Mouse (Mus musculus): Measurements from ENCODE around the gene Lats1. TPM values are rescaled to one million over a fixed set of nuclear protein-coding genes. Genes with fewer than 3 reads are reported as not detected.
"Not testable (repeated sequence)": the region's sequence is repeated elsewhere in the genome, so short reads cannot be mapped to it uniquely, and the experiment has no call there.

The Lats1 gene
- polyA plus RNA-seq, 1 experiment from 2014 or later, result 8.2 TPM

- Histone ChIP-seq H3K9ac (no peak overlapping the region), H3K36me3 (no peaks in the 10 kb centered on the region), H3K27me3 (no peaks in the 10 kb centered on the region), H3K4me1 (peaks cover 6% of the 10 kb centered on the region), H3K27ac (no peak overlapping the region), H3K4me3 (no peak overlapping the region), H3K9me3 (no peaks in the 10 kb centered on the region), H3K4me2 (no peak overlapping the region)
- ATAC-seq (ENCODE audit: insufficient number of reproducible peaks, low FRiP score, low TSS enrichment, low read depth), result no peak
Observed at GRCm38 (mm10) chr10:7731582-7731981, 50.6 kb downstream of the Lats1 start.

GRCm38 (mm10) chr10:7737122-7737521, 56.1 kb downstream of the Lats1 start:
- ATAC-seq (ENCODE audit: insufficient number of reproducible peaks, low FRiP score, low TSS enrichment, low read depth), result no peak
- Histone ChIP-seq H3K4me3 (no peak overlapping the region), H3K9ac (no peak overlapping the region)

GRCm38 (mm10) chr10:7737914-7738313, 56.9 kb downstream of the Lats1 start:
- WGBS, result 76% methylated on average over 3 of the region's 3 CpGs

More at GRCm38 (mm10) chr10:7737122-7737521, 56.1 kb downstream of the Lats1 start:
- no peak overlapping the region for H3K4me2 ChIP-seq
- H3K9me3 ChIP-seq, result no peaks in the 10 kb centered on the region
- H3K27ac ChIP-seq, result no peak overlapping the region
- peaks cover 6% of the 10 kb centered on the region; the same call in 1 of the 2 replicates for H3K36me3 ChIP-seq
- H3K4me1 ChIP-seq, result 0 out of 2 replicates have a peak, but pooled peaks cover 7% of the 10 kb centered on the region
- no peaks in the 10 kb centered on the region for H3K27me3 ChIP-seq

GRCm38 (mm10) chr10:7745528-7745927, 64.5 kb downstream of the Lats1 start:
- H3K27ac ChIP-seq; H3K4me2 ChIP-seq; H3K9me3 ChIP-seq; ATAC-seq (ENCODE audit: insufficient number of reproducible peaks, low FRiP score, low TSS enrichment, low read depth); H3K4me3 ChIP-seq; H3K4me1 ChIP-seq; H3K27me3 ChIP-seq; H3K9ac ChIP-seq: not testable (repeated sequence)
- WGBS, result 95% methylated on average over 6 of the region's 6 CpGs
- H3K36me3 ChIP-seq, result peaks cover 62% of the 10 kb centered on the region

More at GRCm38 (mm10) chr10:7737914-7738313, 56.9 kb downstream of the Lats1 start:
- Histone ChIP-seq H3K27ac (no peak overlapping the region), H3K4me3 (no peak overlapping the region), H3K27me3 (no peaks in the 10 kb centered on the region), H3K36me3 (peaks cover 9% of the 10 kb centered on the region), H3K4me2 (no peak overlapping the region), H3K4me1 (0 out of 2 replicates have a peak, but pooled peaks cover 7% of the 10 kb centered on the region), H3K9ac (no peak overlapping the region), H3K9me3 (no peaks in the 10 kb centered on the region)
- no peak for ATAC-seq (ENCODE audit: insufficient number of reproducible peaks, low FRiP score, low TSS enrichment, low read depth)

GRCm38 (mm10) chr10:7748752-7749151, 67.7 kb downstream of the Lats1 start:
- WGBS, result 91% methylated on average over 6 of the region's 6 CpGs
- Histone ChIP-seq H3K36me3 (peaks cover 69% of the 10 kb centered on the region), H3K9ac (no peak overlapping the region), H3K4me1 (no peaks in the 10 kb centered on the region), H3K9me3 (no peaks in the 10 kb centered on the region), H3K27me3 (no peaks in the 10 kb centered on the region), H3K4me2 (no peak overlapping the region), H3K27ac (no peak overlapping the region), H3K4me3 (no peak overlapping the region)
- no peak; the same call in 1 of the 2 replicates for ATAC-seq (ENCODE audit: insufficient number of reproducible peaks, low FRiP score, low TSS enrichment, low read depth)

- H3K4me1 ChIP-seq, result no peaks in the 10 kb centered on the region
- no peak overlapping the region for H3K4me3 ChIP-seq
- peaks cover 68% of the 10 kb centered on the region for H3K36me3 ChIP-seq
- ATAC-seq (ENCODE audit: insufficient number of reproducible peaks, low FRiP score, low TSS enrichment, low read depth), result no peak
- no peak overlapping the region for H3K4me2 ChIP-seq
- 93% methylated on average over 2 of the region's 2 CpGs for WGBS
- H3K27me3 ChIP-seq, result no peaks in the 10 kb centered on the region
- H3K9ac ChIP-seq, result no peak overlapping the region
- H3K9me3 ChIP-seq, result no peaks in the 10 kb centered on the region
- H3K27ac ChIP-seq, result no peak overlapping the region
Observed at GRCm38 (mm10) chr10:7757544-7757943, 76.5 kb downstream of the Lats1 start.

Other genes starting within 250 kb of the Lats1 start
- gene Ulbp1, start 207.6 kb upstream of the Lats1 start, polyA plus RNA-seq (2015; fragmentation: Nextera tagmentation; extraction: Ambion mirVana), result 2.1 and 2.6 TPM in 2 replicates
- gene Lrp11, start 91.4 kb upstream of the Lats1 start, polyA plus RNA-seq (2015; fragmentation: Nextera tagmentation; extraction: Ambion mirVana), result 0.88 and 1.5 TPM in 2 replicates
- gene Nup43, start 13.7 kb upstream of the Lats1 start, polyA plus RNA-seq (2015; fragmentation: Nextera tagmentation; extraction: Ambion mirVana), result 39.3 and 41.4 TPM in 2 replicates
- 126 and 133 TPM in 2 replicates for gene Pcmt1, start 78 bp upstream of the Lats1 start, polyA plus RNA-seq (2015; fragmentation: Nextera tagmentation; extraction: Ambion mirVana)
- 54.1 and 58.2 TPM in 2 replicates for gene Katna1, start 44.8 kb downstream of the Lats1 start, polyA plus RNA-seq (2015; fragmentation: Nextera tagmentation; extraction: Ambion mirVana)
- 92.0 and 99.6 TPM in 2 replicates for gene Ginm1, start 111.6 kb downstream of the Lats1 start, polyA plus RNA-seq (2015; fragmentation: Nextera tagmentation; extraction: Ambion mirVana)
- gene Ppil4, start 111.7 kb downstream of the Lats1 start, polyA plus RNA-seq (2015; fragmentation: Nextera tagmentation; extraction: Ambion mirVana), result 38.1 and 38.9 TPM in 2 replicates
- gene Zc3h12d, start 151.3 kb downstream of the Lats1 start, polyA plus RNA-seq (2015; fragmentation: Nextera tagmentation; extraction: Ambion mirVana), result 0.12 and 0.37 TPM in 2 replicates

All from limb, embryonic 15.5 days (tissue).